Mouse (Mus musculus) cerebellum, adult (tissue): ENCODE data around the gene Parl.

Experiments
- ATAC-seq: cut with Nextera tagmentation; 2 replicates; pipeline ENCODE4 v1.9.2; 2017; ENCODE audit warnings: mild to moderate bottlenecking, moderate library complexity, mixed read lengths; ENCODE audit not compliant: insufficient number of reproducible peaks, low FRiP score, low TSS enrichment

Parl gene

GRCm38 (mm10) chr16:20301770-20302649 lies at the start of gene Parl:
Gene Parl, minus strand, starts transcription at chr16:20302387.
- ATAC-seq: peak; percentile 85

GRCm38 (mm10) chr16:20345464-20345863 lies 43.3 kb upstream of the Parl start:
- no peak for ATAC-seq

DNA sequence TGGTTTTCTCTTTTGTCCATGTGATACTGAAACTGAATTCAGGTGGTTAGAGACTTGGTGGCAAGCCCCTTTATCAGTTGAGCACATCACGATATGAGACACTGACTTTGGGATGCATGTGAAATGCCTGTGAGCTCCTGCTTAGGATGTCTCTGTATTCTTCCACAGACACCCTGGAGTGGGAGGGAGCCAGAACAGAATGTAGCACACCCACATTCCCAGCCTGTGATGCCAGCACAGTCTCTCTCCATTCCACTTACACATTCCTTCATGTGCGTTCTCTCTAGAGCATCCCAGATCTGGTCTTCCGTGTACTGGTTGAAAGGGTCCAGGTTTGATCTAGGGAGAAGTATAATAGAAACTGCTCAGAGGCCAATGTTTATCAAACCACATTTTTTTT lies 36.4 kb upstream of the Parl start:
- no peak for ATAC-seq

- no peak for ATAC-seq
Observed at GRCm38 (mm10) chr16:20334918-20335317, 32.7 kb upstream of the Parl start.

GRCm38 (mm10) chr16:20328306-20328705 lies 26.1 kb upstream of the Parl start:
- no peak for ATAC-seq

- no peak for ATAC-seq
Observed at GRCm38 (mm10) chr16:20325286-20325685, 23.1 kb upstream of the Parl start, which contains the start of gene Cyp2ab1. Gene Cyp2ab1, minus strand, starts transcription at chr16:20325404.

DNA sequence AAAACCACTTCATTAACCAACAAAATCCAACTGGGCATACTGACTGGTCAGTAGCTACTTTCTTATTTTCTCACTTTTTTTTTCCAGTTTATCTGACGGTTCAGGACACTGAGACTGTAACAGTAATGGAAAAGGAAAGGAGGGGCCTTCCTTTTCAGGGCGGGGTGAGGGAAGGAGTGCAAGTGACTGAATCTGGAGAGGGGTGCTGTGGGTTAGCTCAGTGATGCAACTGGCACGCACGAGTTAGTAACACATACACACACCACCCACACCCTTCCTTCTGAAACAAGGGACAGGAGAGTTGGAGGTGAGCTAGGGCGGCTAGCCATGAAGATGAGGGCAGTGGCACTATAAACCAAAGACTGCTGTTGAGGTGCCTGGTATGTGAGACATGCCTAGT lies 21.7 kb upstream of the Parl start:
- ATAC-seq: no peak

GRCm38 (mm10) chr16:20322274-20322673 lies 20.1 kb upstream of the Parl start:
- ATAC-seq: no peak

DNA sequence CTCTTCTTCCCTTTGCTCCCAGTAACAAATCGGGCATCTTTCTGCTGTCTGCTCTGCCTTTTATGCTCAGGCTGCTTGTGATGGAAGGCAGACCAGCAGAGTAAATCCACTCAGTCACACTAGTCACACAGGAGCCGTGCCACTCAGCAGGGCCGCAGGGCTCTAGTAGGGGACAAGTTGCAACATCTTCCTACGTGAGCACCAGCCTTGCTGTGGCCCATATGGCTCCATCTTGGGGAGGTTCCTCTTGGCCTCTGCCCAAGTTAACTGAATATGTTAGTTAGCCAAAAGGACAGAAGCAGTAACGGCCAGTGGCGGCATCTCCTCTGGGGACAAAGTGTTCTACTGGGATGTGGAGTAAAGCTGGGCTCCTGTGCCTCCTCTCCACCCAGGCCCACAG lies 14.6 kb upstream of the Parl start:
- ATAC-seq: no peak

- ATAC-seq: no peak
Observed at GRCm38 (mm10) chr16:20315266-20315665, 13.1 kb upstream of the Parl start.

DNA sequence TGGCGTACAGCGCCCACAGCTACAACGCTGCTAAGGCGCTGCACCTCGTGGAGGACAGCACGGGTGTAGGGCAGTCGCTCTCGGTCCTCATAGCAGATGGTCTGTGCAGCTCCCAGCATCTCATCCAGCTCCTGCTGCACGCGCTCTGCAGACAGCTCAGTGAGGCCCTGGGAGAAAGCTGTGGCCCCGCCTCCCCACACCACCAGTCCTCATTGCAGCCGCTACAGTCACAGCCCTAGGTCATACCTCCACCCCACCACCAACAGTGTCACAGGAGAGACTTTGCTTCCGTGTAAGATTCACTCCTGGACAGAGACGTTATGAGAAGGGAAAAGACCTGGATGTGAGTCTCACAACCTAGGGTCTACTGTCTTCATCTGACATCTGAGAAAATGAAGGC lies 10.1 kb upstream of the Parl start:
- no peak for ATAC-seq

DNA sequence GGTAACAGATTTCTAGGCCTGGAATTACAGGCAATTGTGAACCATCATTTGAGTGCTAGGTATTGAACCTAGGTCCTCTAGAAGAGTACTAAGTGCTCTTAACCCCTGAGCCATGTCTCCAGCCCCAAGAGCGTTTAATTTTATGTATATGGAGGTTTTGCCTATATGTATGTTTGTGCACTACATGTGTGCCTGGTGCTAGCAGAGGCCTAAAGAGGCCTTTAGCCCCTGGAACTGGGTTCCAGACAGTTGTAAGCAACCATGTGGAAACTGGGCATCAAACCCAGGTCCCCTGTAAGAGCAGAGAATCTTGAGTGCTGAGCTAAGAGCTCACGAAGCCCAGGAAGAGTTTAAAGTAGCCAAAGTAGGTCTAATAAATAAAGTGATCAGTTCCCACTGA lies 2.1 kb downstream of the Parl start:
- no peak for ATAC-seq

DNA sequence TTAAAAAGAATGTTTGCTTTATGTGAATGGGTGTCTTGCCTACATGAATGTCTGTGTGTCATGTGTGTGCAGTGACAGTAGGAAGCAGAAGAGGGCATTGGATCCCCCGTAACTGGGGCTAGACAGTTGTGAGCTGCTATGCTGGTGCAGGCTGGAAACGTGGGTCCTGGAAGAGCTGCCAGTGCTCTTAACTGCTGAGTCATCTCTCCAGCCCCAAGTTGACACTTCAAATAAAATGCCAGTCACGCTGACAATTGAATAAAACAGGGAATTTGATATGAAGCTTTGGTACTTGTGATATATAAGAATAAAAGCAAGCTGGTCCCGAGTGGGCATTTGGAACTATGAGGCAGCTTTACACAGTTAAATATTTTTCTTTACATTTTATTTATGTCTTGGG lies 21.9 kb downstream of the Parl start:
- no peak for ATAC-seq

DNA sequence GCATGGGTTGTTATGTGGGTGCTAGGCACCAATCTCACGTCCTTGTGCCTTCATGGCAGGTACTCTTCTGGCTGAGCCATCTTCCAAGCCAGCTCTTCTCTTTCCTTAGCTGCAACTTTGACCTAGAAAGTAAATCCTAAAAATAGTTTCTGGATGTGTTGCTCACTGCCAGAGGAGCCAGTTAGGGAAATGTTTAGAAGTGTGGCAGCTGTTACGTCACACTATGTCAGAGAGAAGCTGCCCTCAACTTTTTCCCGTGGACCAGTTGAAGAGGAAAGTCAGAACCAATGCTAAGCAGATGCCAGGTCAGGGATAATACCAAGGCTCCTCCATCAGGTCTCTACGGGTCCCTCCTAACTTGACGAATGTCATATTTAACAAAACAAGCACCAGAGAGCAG lies 22.8 kb downstream of the Parl start:
- ATAC-seq: no peak

DNA sequence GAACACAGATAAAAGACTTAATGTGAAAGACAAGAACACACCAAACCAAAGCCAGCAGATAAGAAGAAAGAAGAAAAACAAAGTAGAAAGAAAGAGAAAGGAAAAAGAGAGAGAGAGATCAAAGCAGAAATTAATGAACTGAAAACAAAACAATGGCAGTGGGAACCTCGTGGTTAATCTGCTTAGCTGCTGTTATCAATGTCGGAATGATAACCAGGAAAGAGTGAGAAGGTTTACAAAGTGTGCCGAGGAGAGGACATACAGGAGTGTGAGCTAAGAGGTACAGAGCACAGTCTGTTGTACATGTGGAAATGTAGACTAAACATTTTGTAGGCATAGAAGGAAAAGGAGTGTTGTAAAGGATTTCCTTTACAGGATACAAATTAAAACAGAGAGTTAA lies 29.2 kb downstream of the Parl start:
- no peak for ATAC-seq

- ATAC-seq: no peak
Observed at GRCm38 (mm10) chr16:20271339-20271738, 30.8 kb downstream of the Parl start.

DNA sequence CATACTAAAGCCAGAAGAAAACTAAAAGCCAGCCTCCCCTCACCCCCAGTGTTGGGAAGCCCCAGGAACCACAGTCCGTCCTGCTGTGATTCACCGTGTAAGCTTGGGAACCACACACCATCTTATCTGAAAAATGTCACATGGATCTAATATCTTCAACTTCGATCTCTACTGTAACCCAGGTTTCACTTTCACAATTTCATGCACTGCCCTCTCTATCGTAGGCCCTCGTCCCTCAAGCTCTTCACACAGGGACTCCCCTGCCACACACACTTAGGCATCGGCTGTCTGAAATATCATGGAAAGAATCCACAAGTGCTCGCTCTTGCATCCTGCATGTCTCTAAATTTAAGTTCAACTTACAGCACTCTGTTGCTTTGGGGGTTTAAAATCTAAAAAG lies 37.1 kb downstream of the Parl start:
- ATAC-seq: no peak

GRCm38 (mm10) chr16:20257926-20258325 lies 44.3 kb downstream of the Parl start:
- ATAC-seq: no peak

GRCm38 (mm10) chr16:20248442-20249174 lies 53.6 kb downstream of the Parl start:
- no peak for ATAC-seq

DNA sequence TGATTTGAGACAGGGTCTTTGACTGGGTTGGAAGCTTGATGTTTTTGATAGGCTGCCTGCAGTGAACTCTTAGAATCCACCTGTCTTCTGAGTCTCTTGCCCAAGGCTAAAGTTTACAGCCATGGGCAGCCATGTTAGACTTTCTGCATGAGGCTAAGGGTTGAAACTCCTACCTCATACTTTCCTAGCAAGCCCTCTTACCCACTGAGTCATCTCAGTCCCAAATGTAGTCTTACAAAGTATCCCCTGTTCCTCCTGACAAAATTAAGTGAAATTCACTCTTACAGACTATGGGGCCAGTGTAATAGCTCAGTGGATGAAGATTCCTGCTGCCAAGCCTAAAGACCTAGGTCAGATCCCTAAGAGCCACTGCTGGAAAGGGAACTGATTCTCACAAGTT lies 55.1 kb downstream of the Parl start:
- ATAC-seq: no peak
